Mouse (Mus musculus): ENCODE data around the gene G430095P16Rik. TPM values are rescaled to one million over a fixed set of nuclear protein-coding genes. Genes with fewer than 3 reads are reported as not detected.

G430095P16Rik gene
- polyA plus RNA-seq, 1 experiment from 2014 or later, result 2.5 TPM

GRCm38 (mm10) chr8:84740895-84741843 lies 18.4 kb downstream of the G430095P16Rik start:
- H3K4me2 ChIP-seq (ENCODE audit: low read length), result no peak overlapping the region
- peak overlapping the region; percentile 5; the same call in 1 of the 2 replicates for H3K27ac ChIP-seq
- H3K9ac ChIP-seq (ENCODE audit: low read depth, low read length), result no peak overlapping the region
- peaks cover 29% of the 10 kb centered on the region for H3K4me1 ChIP-seq (replicated peaks; ENCODE audit: insufficient read depth, low read length)
- TF ChIP-seq CTCF (IDR thresholded peaks at IDR 0.05; ENCODE audit: low read depth), result no peak
- no peaks in the 10 kb centered on the region for H3K27me3 ChIP-seq (ENCODE audit: insufficient read depth, low read length)
- H3K9me3 ChIP-seq (replicated peaks; ENCODE audit: low read length), result no peaks in the 10 kb centered on the region
- ATAC-seq (replicated peaks; ENCODE audit: low FRiP score, low read depth) (no peak), DNase-seq (ENCODE audit: low spot score) (no peak)
- WGBS, result 49% methylated on average over 13 of the region's 13 CpGs
- no peaks in the 10 kb centered on the region for H3K36me3 ChIP-seq (ENCODE audit: insufficient read depth, low read length)
- H3K4me3 ChIP-seq (replicated peaks; ENCODE audit: low read depth, low read length), result no peak overlapping the region

DNA sequence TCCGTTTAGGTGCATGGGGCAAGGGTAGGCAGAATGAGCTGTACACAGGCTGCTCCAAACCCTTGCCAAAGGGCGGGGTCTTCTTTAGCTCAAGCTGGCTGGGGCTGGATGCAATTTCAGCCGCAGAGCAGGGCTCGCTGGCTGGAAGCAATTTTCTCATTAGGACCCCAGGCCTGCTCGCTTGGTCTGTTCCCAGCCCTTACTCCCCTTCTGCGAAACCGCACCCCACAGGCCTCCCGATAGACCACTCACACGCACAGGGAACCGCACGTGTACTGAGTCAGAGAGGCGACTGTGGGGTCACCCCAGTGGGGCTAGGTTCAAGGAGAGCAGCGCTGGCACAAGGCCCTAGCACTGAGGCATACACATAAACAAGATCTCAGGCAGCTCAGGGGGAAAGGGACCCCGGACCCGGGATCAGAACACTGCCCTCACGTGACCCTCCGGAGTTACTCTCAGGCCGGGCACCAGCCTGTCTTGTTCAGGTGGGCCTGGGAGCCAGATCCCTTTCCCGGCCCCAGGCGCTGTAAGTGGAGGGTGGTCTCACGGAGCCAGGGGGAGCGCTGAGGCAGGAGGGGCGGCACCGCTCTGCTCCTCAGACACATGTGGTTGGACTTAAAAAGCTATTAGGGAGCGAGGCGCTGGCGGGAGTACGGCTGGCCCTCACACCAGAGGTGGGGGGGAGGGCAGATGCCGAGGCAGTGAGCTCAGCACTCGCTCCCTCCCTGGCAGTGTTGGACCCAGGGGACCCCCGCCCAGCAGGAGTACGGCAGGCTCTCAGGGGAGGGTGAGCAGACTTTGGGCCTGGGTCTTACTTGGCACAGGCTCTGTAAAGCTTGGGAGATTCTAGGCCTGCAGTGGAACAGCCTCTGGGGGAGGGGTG lies 19.6 kb downstream of the G430095P16Rik start:
- Histone ChIP-seq H3K27me3 (ENCODE audit: insufficient read depth, low read length) (0 out of 2 replicates have a peak, but pooled peaks cover 3% of the 10 kb centered on the region), H3K9me3 (replicated peaks; ENCODE audit: low read length) (no peaks in the 10 kb centered on the region), H3K36me3 (ENCODE audit: insufficient read depth, low read length) (no peaks in the 10 kb centered on the region), H3K4me1 (replicated peaks; ENCODE audit: insufficient read depth, low read length) (peaks cover 29% of the 10 kb centered on the region), H3K4me2 (ENCODE audit: low read length) (peak overlapping the region; percentile 23; the same call in 1 of the 2 replicates), H3K4me3 (replicated peaks; ENCODE audit: low read depth, low read length) (no peak overlapping the region), H3K27ac (0 out of 2 replicates have a peak overlapping the region, but pooled peaks have one; percentile 2), H3K9ac (ENCODE audit: low read depth, low read length) (peak overlapping the region; percentile 10; the same call in 1 of the 2 replicates)
- no peak; the same call in 1 of the 2 replicates for ATAC-seq (replicated peaks; ENCODE audit: low FRiP score, low read depth)
- DNase-seq (ENCODE audit: low spot score), result peak; percentile 50
- WGBS, result 21% methylated on average over 32 of the region's 32 CpGs
- no peak for TF ChIP-seq CTCF (IDR thresholded peaks at IDR 0.05; ENCODE audit: low read depth)

DNA sequence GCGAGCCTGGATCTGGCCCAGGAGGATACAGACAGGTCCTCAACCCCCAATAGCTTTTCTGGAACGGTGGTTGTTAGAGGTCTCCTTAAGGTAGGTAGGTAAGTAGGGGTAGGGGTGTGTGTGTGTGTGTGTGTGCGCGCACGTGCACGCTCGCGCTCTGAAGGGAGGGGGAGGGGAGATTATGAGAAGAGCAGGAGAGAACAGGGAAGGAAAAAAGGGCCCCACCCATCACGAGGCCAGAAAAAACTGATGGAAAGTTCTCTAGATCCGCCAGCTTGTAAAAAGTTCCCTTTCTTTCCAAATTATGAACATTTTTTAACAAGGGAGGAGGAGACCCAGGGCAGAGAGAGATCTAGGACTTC lies 20.2 kb downstream of the G430095P16Rik start:
- TF ChIP-seq CTCF (IDR thresholded peaks at IDR 0.05; ENCODE audit: low read depth), result no peak
- Histone ChIP-seq H3K4me1 (replicated peaks; ENCODE audit: insufficient read depth, low read length) (peaks cover 25% of the 10 kb centered on the region), H3K9me3 (replicated peaks; ENCODE audit: low read length) (no peaks in the 10 kb centered on the region), H3K27me3 (ENCODE audit: insufficient read depth, low read length) (0 out of 2 replicates have a peak, but pooled peaks cover 3% of the 10 kb centered on the region), H3K4me2 (ENCODE audit: low read length) (0 out of 2 replicates have a peak overlapping the region, but pooled peaks have one; percentile 23), H3K9ac (ENCODE audit: low read depth, low read length) (0 out of 2 replicates have a peak overlapping the region, but pooled peaks have one; percentile 10), H3K36me3 (ENCODE audit: insufficient read depth, low read length) (no peaks in the 10 kb centered on the region), H3K27ac (no peak overlapping the region), H3K4me3 (replicated peaks; ENCODE audit: low read depth, low read length) (no peak overlapping the region)
- WGBS, result 13% methylated on average over 10 of the region's 10 CpGs
- DNase-seq (ENCODE audit: low spot score) (no peak), ATAC-seq (replicated peaks; ENCODE audit: low FRiP score, low read depth) (no peak)

DNA sequence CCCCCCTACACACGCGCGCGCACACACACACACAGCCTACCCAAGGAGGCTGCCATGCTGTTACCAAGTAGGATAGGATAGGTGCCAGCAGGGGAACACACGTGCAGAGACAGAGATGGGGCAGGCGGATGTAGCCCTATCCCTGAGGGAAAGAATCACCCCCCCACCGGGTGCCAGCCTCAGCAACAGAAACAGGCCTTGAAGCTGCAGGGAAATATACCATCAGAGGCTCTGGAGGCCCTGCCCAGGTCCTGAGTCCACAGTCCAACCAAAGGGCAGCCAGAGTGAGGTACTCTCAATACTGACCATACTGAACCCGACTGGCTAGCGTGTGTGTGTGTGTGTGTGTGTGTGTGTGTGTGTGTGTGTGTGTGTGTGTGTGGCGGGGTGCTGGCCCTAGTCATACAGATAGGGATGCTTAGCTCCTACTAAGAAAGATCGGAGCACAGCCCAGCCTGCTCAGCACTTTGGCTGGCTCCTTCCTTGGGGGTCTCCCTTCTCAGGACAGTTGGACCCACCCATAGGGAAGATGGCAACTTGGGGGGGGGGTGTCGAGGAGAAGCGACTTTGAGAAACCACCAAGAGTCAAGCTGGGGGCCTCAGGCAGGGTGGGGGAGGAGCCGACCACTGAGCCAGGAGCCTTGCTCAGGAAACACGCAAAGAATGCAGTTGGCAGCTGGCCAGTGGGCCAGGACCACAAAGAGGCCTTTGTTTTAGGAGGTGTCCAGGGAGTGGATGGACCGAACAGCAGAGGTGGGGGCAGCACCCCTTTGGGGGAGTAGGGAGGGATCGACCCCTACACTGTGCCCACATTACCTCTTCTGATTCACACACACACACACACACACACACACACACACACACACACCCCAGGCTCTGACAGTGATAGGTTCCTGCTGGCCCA lies 21.0 kb downstream of the G430095P16Rik start:
- Histone ChIP-seq H3K4me2 (ENCODE audit: low read length) (no peak overlapping the region), H3K4me3 (replicated peaks; ENCODE audit: low read depth, low read length) (no peak overlapping the region), H3K4me1 (replicated peaks; ENCODE audit: insufficient read depth, low read length) (peaks cover 25% of the 10 kb centered on the region), H3K27me3 (ENCODE audit: insufficient read depth, low read length) (0 out of 2 replicates have a peak, but pooled peaks cover 3% of the 10 kb centered on the region), H3K9ac (ENCODE audit: low read depth, low read length) (no peak overlapping the region), H3K9me3 (replicated peaks; ENCODE audit: low read length) (no peaks in the 10 kb centered on the region), H3K27ac (no peak overlapping the region), H3K36me3 (ENCODE audit: insufficient read depth, low read length) (no peaks in the 10 kb centered on the region)
- 14% methylated on average over 14 of the region's 17 CpGs for WGBS
- no peak for TF ChIP-seq CTCF (IDR thresholded peaks at IDR 0.05; ENCODE audit: low read depth)
- ATAC-seq (replicated peaks; ENCODE audit: low FRiP score, low read depth) (peak; percentile 59), DNase-seq (ENCODE audit: low spot score) (peak; percentile 83)

DNA sequence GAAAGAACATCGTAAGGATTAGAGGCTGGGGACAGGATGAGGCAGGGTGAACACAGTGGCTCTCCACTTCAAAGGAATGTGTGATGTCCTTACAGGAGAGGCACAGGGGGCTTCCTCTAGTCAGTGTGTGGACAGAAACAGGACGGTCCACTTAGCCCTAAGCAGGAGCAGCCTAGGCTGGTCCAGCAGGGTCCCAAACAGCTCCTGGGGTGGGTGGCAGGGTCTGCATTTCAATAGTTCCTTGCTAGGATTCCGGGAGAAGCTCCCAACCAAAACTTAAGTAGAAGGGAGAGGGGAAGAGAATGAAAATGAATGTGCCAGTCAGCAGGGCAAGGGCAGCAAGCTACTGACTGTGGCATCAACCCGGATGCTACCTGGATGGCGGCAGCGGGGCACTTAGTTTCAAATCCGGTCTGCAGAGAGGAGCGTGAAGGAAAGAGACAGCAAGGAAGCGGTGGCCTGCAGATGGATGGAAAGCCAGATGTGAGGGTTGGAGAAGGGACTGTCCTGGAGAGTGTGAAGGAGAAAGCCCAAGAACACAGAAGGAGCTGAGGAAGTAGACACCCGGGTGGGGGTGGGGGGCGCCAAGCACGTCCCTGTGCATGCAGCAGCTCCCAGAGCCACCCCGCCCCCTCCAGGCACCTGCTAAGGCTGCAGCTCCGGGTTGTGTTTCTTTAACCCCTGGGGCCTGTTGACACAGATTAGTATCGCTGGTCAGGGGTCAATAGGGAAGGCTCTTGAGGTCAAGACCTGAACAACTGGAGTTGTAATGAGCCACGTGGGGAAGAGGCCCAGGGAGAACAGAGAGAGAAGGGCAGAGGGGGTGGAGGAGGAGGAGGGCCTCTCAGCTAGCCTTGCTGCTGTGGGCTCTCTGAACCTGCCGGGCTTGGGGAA lies 22.5 kb downstream of the G430095P16Rik start:
- H3K4me2 ChIP-seq (ENCODE audit: low read length), result no peak overlapping the region
- ATAC-seq (replicated peaks; ENCODE audit: low FRiP score, low read depth) (0 out of 2 replicates have a peak, but pooled peaks have one; percentile 23), DNase-seq (ENCODE audit: low spot score) (peak; percentile 33)
- no peaks in the 10 kb centered on the region for H3K9me3 ChIP-seq (replicated peaks; ENCODE audit: low read length)
- H3K4me1 ChIP-seq (replicated peaks; ENCODE audit: insufficient read depth, low read length), result peaks cover 28% of the 10 kb centered on the region
- no peak overlapping the region for H3K9ac ChIP-seq (ENCODE audit: low read depth, low read length)
- no peak overlapping the region for H3K27ac ChIP-seq
- TF ChIP-seq CTCF (IDR thresholded peaks at IDR 0.05; ENCODE audit: low read depth), result no peak
- H3K4me3 ChIP-seq (replicated peaks; ENCODE audit: low read depth, low read length), result no peak overlapping the region
- H3K27me3 ChIP-seq (ENCODE audit: insufficient read depth, low read length), result peaks cover 6% of the 10 kb centered on the region; the same call in 1 of the 2 replicates
- no peaks in the 10 kb centered on the region for H3K36me3 ChIP-seq (ENCODE audit: insufficient read depth, low read length)
- 11% methylated on average over 17 of the region's 17 CpGs for WGBS
